Mouse (Mus musculus) CH12.LX (cell line): ENCODE measurements around the gene Tub. TPM values are rescaled to one million over a fixed set of nuclear protein-coding genes. Genes with fewer than 3 reads are reported as not detected.

Source experiments
- DNase-seq: peaks from one replicate; pipeline ENCODE4 v3.0.0-alpha.2; 2013; ENCODE audit errors: extremely low read depth
- H3K27ac ChIP-seq: 2 replicates; pipeline ENCODE4 v1.5.1; 2012; ENCODE audit warnings: low read depth, mild to moderate bottlenecking, control low read depth, moderate library complexity; ENCODE audit not compliant: insufficient read depth
- H3K27me3 ChIP-seq: replicated peaks from 2 replicates; pipeline ENCODE3; 2012; ENCODE audit warnings: inconsistent platforms
- H3K36me3 ChIP-seq, 2 experiments: replicated peaks in 1 of 2; 2 replicates each; pipeline versions ENCODE3 to v1.6.1; 2012; ENCODE audit warnings: inconsistent platforms in 1 of 2, low read length in 1 of 2, mild to moderate bottlenecking in 1 of 2, mixed read lengths in 1 of 2, moderate library complexity in 1 of 2; ENCODE audit not compliant: control insufficient read depth in 1 of 2, insufficient read depth in 1 of 2
- H3K4me1 ChIP-seq, 2 experiments: 2 replicates each; pipeline ENCODE4 v1.6.1; 2012; ENCODE audit warnings: inconsistent platforms in 1 of 2, moderate library complexity in 1 of 2; ENCODE audit not compliant: insufficient read depth in 2 of 2, control insufficient read depth in 1 of 2
- H3K4me2 ChIP-seq: 2 replicates; pipeline ENCODE4 v1.6.1; 2012; ENCODE audit warnings: low read depth, mild to moderate bottlenecking, control low read depth; ENCODE audit not compliant: poor library complexity, insufficient read depth, severe bottlenecking
- H3K4me3 ChIP-seq, 3 experiments: fragments of 150-350 bp in 1 of 3; sonication (generic) in 1 of 3; replicated peaks in 1 of 3; 2 replicates each; pipeline versions ENCODE3 to v1.5.1; 2011 to 2012; ENCODE audit warnings: low read depth in 2 of 3, low read length in 2 of 3, mild to moderate bottlenecking in 2 of 3, moderate library complexity in 2 of 3, control low read depth in 1 of 3, improper control_type of control experiment in 1 of 3, inconsistent platforms in 1 of 3, mixed read lengths in 1 of 3; ENCODE audit not compliant: poor library complexity in 1 of 3
- H3K79me2 ChIP-seq: replicated peaks from 2 replicates; pipeline ENCODE4 v1.6.1; 2012; ENCODE audit warnings: mild to moderate bottlenecking, moderate library complexity; ENCODE audit not compliant: control insufficient read depth, poor library complexity, insufficient read depth, severe bottlenecking; ENCODE audit errors: extremely low read depth
- H3K9ac ChIP-seq: 2 replicates; pipeline ENCODE4 v1.6.1; 2012; ENCODE audit warnings: low read depth, mild to moderate bottlenecking, control low read depth, moderate library complexity; ENCODE audit not compliant: insufficient read depth
- H3K9me3 ChIP-seq: replicated peaks from 2 replicates; pipeline ENCODE3; 2012; ENCODE audit warnings: low read length, inconsistent platforms, mixed read lengths
- CTCF ChIP-seq, 2 experiments: IDR thresholded peaks in 1 of 2; conservative IDR thresholded peaks in 1 of 2; 2 replicates each; pipeline ENCODE4 v1.5.1; 2011 to 2012; ENCODE audit warnings: low read depth in 2 of 2, low read length in 2 of 2, improper control_type of control experiment in 1 of 2, inconsistent platforms in 1 of 2, mild to moderate bottlenecking in 1 of 2, moderate library complexity in 1 of 2
- E2F4 ChIP-seq: IDR thresholded peaks from 2 replicates; pipeline ENCODE4 v1.6.1; 2011; ENCODE audit warnings: low read depth, low read length, improper control_type of control experiment; ENCODE audit not compliant: insufficient replicate concordance
- ELF1 ChIP-seq: IDR thresholded peaks from 2 replicates; pipeline ENCODE4 v1.6.1; 2014; ENCODE audit warnings: low read depth, mild to moderate bottlenecking, inconsistent platforms, low read length, improper control_type of control experiment
- ETS1 ChIP-seq: conservative IDR thresholded peaks from 2 replicates; pipeline ENCODE4 v1.6.1; 2012; ENCODE audit warnings: low read depth, mild to moderate bottlenecking, inconsistent platforms, low read length, improper control_type of control experiment, moderate library complexity
- GABPA ChIP-seq: IDR thresholded peaks from 2 replicates; pipeline ENCODE4 v1.6.1; 2012; ENCODE audit warnings: low read depth, low read length, improper control_type of control experiment, inconsistent platforms; ENCODE audit not compliant: insufficient replicate concordance
- HCFC1 ChIP-seq: IDR thresholded peaks from 2 replicates; pipeline ENCODE4 v1.6.1; 2012; ENCODE audit warnings: low read depth, mild to moderate bottlenecking, inconsistent platforms, low read length, improper control_type of control experiment
- IRF4 ChIP-seq: IDR thresholded peaks from 2 replicates; pipeline ENCODE4 v1.6.1; 2014; ENCODE audit warnings: low read depth, mild to moderate bottlenecking, inconsistent platforms, low read length, improper control_type of control experiment
- KAT2A ChIP-seq: IDR thresholded peaks from 2 replicates; pipeline ENCODE4 v1.6.1; 2012; ENCODE audit warnings: low read length, improper control_type of control experiment, inconsistent platforms; ENCODE audit not compliant: insufficient replicate concordance
- MAFK ChIP-seq: IDR thresholded peaks from 2 replicates; pipeline ENCODE4 v1.6.1; 2011; ENCODE audit warnings: low read length, improper control_type of control experiment; ENCODE audit not compliant: insufficient replicate concordance
- MAX ChIP-seq: IDR thresholded peaks from 2 replicates; pipeline ENCODE4 v1.6.1; 2011; ENCODE audit warnings: low read length, improper control_type of control experiment
- MAZ ChIP-seq: IDR thresholded peaks from 2 replicates; pipeline ENCODE4 v1.6.1; 2012; ENCODE audit warnings: low read depth, mild to moderate bottlenecking, inconsistent platforms, low read length, improper control_type of control experiment, moderate library complexity
- NELFE ChIP-seq: IDR thresholded peaks from 2 replicates; pipeline ENCODE4 v1.6.1; 2011; ENCODE audit warnings: low read depth, low read length, improper control_type of control experiment
- POLR2A ChIP-seq: IDR thresholded peaks from 2 replicates; pipeline ENCODE4 v1.6.1; 2011; ENCODE audit warnings: low read depth, mild to moderate bottlenecking, improper control_type of control experiment, low read length
- POLR2AphosphoS2 ChIP-seq: IDR thresholded peaks from 2 replicates; pipeline ENCODE4 v1.6.1; 2011; ENCODE audit warnings: low read depth, low read length, improper control_type of control experiment
- RAD21 ChIP-seq: IDR thresholded peaks from 2 replicates; pipeline ENCODE4 v1.6.1; 2011; ENCODE audit warnings: low read depth, mild to moderate bottlenecking, low read length, improper control_type of control experiment, moderate library complexity
- SIN3A ChIP-seq: IDR thresholded peaks from 2 replicates; pipeline ENCODE4 v1.6.1; 2012; ENCODE audit warnings: low read length, improper control_type of control experiment, inconsistent platforms
- SMC3 ChIP-seq: IDR thresholded peaks from 2 replicates; pipeline ENCODE4 v1.6.1; 2011; ENCODE audit warnings: low read depth, low read length, improper control_type of control experiment
- TCF12 ChIP-seq: IDR thresholded peaks from 2 replicates; pipeline ENCODE4 v1.6.1; 2014; ENCODE audit warnings: low read depth, mild to moderate bottlenecking, inconsistent platforms, low read length, improper control_type of control experiment
- UBTF ChIP-seq: IDR thresholded peaks from 2 replicates; pipeline ENCODE4 v1.6.1; 2012; ENCODE audit warnings: low read depth, mild to moderate bottlenecking, inconsistent platforms, low read length, improper control_type of control experiment, moderate library complexity
- USF1 ChIP-seq: IDR thresholded peaks from 2 replicates; pipeline ENCODE4 v1.6.1; 2014; ENCODE audit warnings: low read depth, mild to moderate bottlenecking, inconsistent platforms, low read length, improper control_type of control experiment
- USF2 ChIP-seq: conservative IDR thresholded peaks from 2 replicates; pipeline ENCODE4 v1.6.1; 2011; ENCODE audit warnings: low read depth, low read length, improper control_type of control experiment
- ZC3H11A ChIP-seq: IDR thresholded peaks from 2 replicates; pipeline ENCODE4 v1.6.1; 2012; ENCODE audit warnings: low read depth, mild to moderate bottlenecking, inconsistent platforms, low read length, improper control_type of control experiment
- ZMIZ1 ChIP-seq: IDR thresholded peaks from 2 replicates; pipeline ENCODE4 v1.6.1; 2012; ENCODE audit warnings: low read depth, mild to moderate bottlenecking, inconsistent platforms, low read length, improper control_type of control experiment
- dilution Hi-C: fragments of 300-500 bp; cut with MboI; formaldehyde crosslinking; loops from 2 replicates; pipeline ENCODE4 v1.14.3; 2020; ENCODE audit warnings: low sequenced_read_pairs; ENCODE audit not compliant: extremely low pct_unique_long_range_greater_than_20kb, extremely low pct_ligation_motif_present
- in situ Hi-C: fragments of 300-500 bp; cut with MboI; formaldehyde crosslinking; loops from 3 replicates; pipeline ENCODE4 v1.14.3; 2019; ENCODE audit warnings: low sequenced_read_pairs, low pct_ligation_motif_present, low pct_unique_long_range_greater_than_20kb, mixed read lengths
- polyA plus RNA-seq: library from polyadenylated mRNA; unstranded; fragments of >175 nt; gene quantifications from 2 replicates; pipeline ENCODE4 v1.2.1, GENCODE M21; 2012; ENCODE audit warnings: low read depth; ENCODE audit not compliant: insufficient read length
- total RNA-seq, 2 experiments: library from RNA; depleted of rRNA; stranded (reverse); fragments of 300-350 nt in 1 of 2; fragments of >200 nt in 1 of 2; gene quantifications; 2 replicates each; pipeline ENCODE4 v1.2.3; 2012 to 2014

The Tub gene
- total and polyA plus RNA-seq, 3 experiments, result 0.13 TPM; not detected in 2

DNA sequence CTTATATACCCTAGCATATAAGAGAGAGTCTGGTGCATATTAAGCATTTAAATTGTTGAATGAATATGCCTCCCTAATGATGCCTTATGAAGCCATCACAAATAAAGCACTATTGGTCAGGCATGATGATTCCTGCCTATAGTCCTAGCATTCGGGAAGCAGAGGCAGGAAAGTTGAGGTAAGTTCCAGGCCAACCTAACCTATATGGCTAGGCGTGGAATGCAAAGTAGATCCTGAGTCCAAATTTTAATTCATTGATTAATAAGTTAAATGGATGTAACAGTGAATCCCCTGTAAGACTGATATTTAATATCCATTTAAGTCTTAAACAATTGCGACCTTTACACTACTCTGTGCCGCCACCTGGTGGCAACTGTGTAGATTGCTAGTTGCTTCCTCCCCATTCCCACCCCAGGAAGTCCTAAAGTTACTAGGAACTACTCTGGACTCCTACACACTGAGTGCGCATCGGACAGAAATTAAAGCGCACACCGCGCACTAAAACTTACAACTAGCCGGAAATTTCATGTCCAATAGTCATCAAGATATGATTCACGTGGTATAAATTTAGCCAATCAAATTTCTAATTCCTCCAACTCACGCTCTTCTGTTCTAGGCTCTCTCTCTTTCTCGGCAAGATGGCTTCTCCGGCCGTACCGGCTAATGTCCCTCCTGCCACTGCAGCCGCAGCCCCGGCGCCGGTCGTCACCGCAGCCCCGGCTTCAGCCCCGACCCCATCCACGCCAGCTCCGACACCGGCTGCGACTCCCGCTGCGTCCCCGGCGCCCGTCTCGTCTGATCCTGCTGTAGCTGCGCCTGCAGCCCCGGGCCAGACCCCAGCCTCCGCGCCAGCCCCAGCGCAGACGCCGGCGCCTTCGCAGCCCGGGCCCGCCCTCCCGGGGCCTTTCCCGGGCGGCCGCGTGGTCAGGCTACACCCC lies 16.1 kb upstream of the Tub start, which contains the start of gene Eif3f (continued):
- TF ChIP-seq GABPA (no peak), POLR2AphosphoS2 (no peak), ZC3H11A (no peak), ZMIZ1 (no peak), USF1 (peak; percentile 87), POLR2A (peak; percentile 74), MAZ (no peak), E2F4 (peak; percentile 92; the same call in 1 of the 2 replicates), CTCF (conservative IDR thresholded peaks at IDR 0.05 in 1 of 2, IDR thresholded peaks at IDR 0.05 in 1 of 2; ENCODE audit: low read depth in 2 of 2, low read length in 2 of 2) (peak; percentile 77 to 89), SIN3A (peak; percentile 89), RAD21 (peak; percentile 72), NELFE (peak; percentile 76; the same call in 1 of the 2 replicates)
- TF ChIP-seq, all 38 proteins: peak for 19

DNA sequence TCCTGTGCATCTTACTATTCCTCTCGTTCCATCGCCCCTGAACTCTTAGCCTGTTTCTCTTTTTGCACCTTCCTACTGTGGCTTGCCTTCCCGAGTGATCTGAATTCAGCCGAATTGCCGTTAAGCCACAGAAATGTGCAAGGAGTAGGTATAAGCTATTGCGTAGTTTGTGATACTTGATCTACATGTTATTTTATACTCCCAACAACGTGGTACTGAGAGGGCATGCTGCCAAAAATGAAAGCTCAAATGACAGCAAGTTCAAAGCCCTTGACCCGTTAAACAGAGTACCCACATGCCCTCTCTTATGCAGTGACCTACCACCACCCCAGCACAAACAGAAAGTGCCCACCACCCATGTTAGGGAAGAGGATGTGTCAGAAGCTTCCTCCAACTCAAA lies 15.3 kb upstream of the Tub start:
- in situ Hi-C loops, result loop anchor here (10.0 kb wide), 1 partner anchor 120 kb away; no protein-coding TSS in a partner anchor
- dilution Hi-C loops, result no loop called here
- Histone ChIP-seq H3K9ac (peak overlapping the region; percentile 87), H3K4me2 (peak overlapping the region; percentile 97), H3K4me1 (peaks cover 3 to 27% of the 10 kb centered on the region in 2 experiments; a peak in 3 of 4 replicates), H3K27ac (no peak overlapping the region), H3K9me3 (no peaks in the 10 kb centered on the region), H3K36me3 (peaks cover 31 to 44% of the 10 kb centered on the region in 2 experiments), H3K79me2 (peaks cover 25% of the 10 kb centered on the region), H3K27me3 (peaks cover 1% of the 10 kb centered on the region), H3K4me3 (peak overlapping the region; percentile 88 to 94 (median 92))
- no peak for DNase-seq
- no peak for TF ChIP-seq MAZ
- TF ChIP-seq SMC3, result no peak
- no peak for TF ChIP-seq UBTF
- no peak for TF ChIP-seq USF1
- TF ChIP-seq IRF4, result no peak
- TF ChIP-seq ELF1, result no peak
- TF ChIP-seq POLR2A, result no peak
- TF ChIP-seq USF2, result no peak
- no peak for TF ChIP-seq KAT2A
- TF ChIP-seq MAFK, result no peak
- no peak for TF ChIP-seq GABPA
- no peak for TF ChIP-seq ETS1
- no peak for TF ChIP-seq NELFE
- no peak for TF ChIP-seq ZMIZ1
- no peak for TF ChIP-seq CTCF (conservative IDR thresholded peaks at IDR 0.05 in 1 of 2, IDR thresholded peaks at IDR 0.05 in 1 of 2; ENCODE audit: low read depth in 2 of 2, low read length in 2 of 2)
- TF ChIP-seq MAX, result no peak
- no peak for TF ChIP-seq TCF12
- TF ChIP-seq SIN3A, result no peak
- no peak for TF ChIP-seq HCFC1
